ENCODE assay signal across 11 mouse cellular contexts in the genomic region with DNA sequence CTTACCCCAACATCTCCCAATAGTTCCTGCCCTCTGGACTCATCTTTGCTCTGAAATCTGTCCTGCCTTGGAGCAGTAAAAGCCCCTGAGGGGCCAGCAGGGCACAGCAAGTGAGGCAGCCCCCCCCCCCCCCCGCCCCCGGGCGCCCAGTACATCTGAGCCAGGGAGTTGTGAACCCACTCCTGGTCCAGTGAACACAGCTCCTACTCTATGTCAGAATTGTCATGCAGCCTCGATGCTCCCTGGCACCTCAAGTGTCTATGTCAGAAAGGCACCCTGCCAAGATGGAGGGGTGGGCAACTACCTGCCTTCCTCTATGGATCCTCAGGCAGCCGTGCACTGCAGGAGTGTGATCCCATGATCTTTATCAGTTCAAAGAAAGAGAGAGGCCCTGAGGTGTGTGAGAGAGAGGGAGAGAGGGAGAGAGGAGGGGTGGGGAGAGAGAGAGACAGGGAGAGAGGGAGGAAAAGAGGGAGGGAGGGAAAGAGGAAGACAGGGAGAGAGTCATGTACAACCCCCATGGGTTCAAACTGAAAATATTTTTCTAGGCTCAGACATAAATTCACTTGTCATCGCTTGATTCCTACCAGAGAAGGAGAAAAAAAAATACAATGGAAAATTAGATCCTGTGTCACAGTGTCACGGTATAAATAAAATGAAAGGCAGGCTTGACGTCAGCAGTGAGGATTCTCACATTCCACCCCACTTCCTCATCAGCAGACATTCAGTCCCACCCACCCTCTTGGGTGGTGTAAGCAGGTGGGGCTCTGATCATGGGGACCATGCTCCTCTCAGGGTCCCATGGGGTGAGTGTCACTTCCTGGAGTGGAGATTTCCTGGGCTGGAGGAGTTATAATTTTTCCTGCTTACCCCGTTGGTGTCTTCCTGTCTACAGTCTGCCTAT. TPM values are rescaled to one million over a fixed set of nuclear protein-coding genes. Genes with fewer than 3 reads are reported as not detected.
DNase-seq lines count a peak whose midpoint lies in the region; ATAC-seq and TF ChIP-seq lines count a peak whose summit lies in the region.
"Had no signal": no experiment of that assay in that cellular context is flagged by ENCODE, and none has a peak within 500 bp of the region (broad histone marks: within the 10 kb centered on the region; RNA-seq: fewer than 3 reads in every experiment).

No protein-coding gene starts in this region.

- no peak overlapping the region for H3K27ac ChIP-seq in midbrain, embryonic 11.5 days (ENCODE audit: low read depth, low read length)
- H3K27ac ChIP-seq in midbrain, embryonic 16.5 days (ENCODE audit: low read length): no peak overlapping the region
- H3K27ac ChIP-seq in kidney, postnatal 0 days: no peak overlapping the region; the same call in 1 of the 2 replicates
- H3K27ac ChIP-seq in stomach, postnatal 0 days (replicated peaks): no peak overlapping the region
- H3K27ac ChIP-seq: liver, embryonic 13.5 days had no signal

- TF ChIP-seq EP300 in stomach, postnatal 0 days (optimal IDR thresholded peaks at IDR 0.05): no peak

- ATAC-seq in midbrain, embryonic 11.5 days (ENCODE audit: low FRiP score): no peak
- ATAC-seq in midbrain, embryonic 16.5 days: no peak
- peak; percentile 68 for ATAC-seq in kidney, postnatal 0 days (replicated peaks; ENCODE audit: low FRiP score, low read depth)
- 0 out of 2 replicates have a peak, but pooled peaks have one; percentile 40 for ATAC-seq in stomach, postnatal 0 days (ENCODE audit: low FRiP score, low TSS enrichment)
- ATAC-seq in inflammation-experienced regulatory T-cells, adult 6 months: no peak
- ATAC-seq: Patski had no signal

- H3K36me3 ChIP-seq in midbrain, embryonic 11.5 days (ENCODE audit: control insufficient read depth, insufficient read depth, low read length): no peaks in the 10 kb centered on the region
- H3K36me3 ChIP-seq in midbrain, embryonic 16.5 days (ENCODE audit: control insufficient read depth, insufficient read depth, low read length): no peaks in the 10 kb centered on the region
- H3K36me3 ChIP-seq in kidney, postnatal 0 days (ENCODE audit: insufficient read depth, low read length): no peaks in the 10 kb centered on the region
- H3K36me3 ChIP-seq in stomach, postnatal 0 days (ENCODE audit: control insufficient read depth, insufficient read depth, low read length): no peaks in the 10 kb centered on the region
- H3K36me3 ChIP-seq: liver, embryonic 13.5 days had no signal

- H3K27me3 ChIP-seq in midbrain, embryonic 11.5 days (ENCODE audit: control insufficient read depth, insufficient read depth, low read length): no peaks in the 10 kb centered on the region
- H3K27me3 ChIP-seq in midbrain, embryonic 16.5 days (ENCODE audit: control insufficient read depth, insufficient read depth, low read depth, low read length): no peaks in the 10 kb centered on the region
- no peaks in the 10 kb centered on the region for H3K27me3 ChIP-seq in kidney, postnatal 0 days (ENCODE audit: insufficient read depth, low read length)
- H3K27me3 ChIP-seq in stomach, postnatal 0 days (ENCODE audit: control insufficient read depth, insufficient read depth, low read length): no peaks in the 10 kb centered on the region
- H3K27me3 ChIP-seq: liver, embryonic 13.5 days; Patski had no signal

- H3K9ac ChIP-seq in midbrain, embryonic 11.5 days (ENCODE audit: low read length): no peak overlapping the region
- H3K9ac ChIP-seq in midbrain, embryonic 16.5 days (ENCODE audit: low read depth, low read length): no peak overlapping the region
- H3K9ac ChIP-seq in kidney, postnatal 0 days (ENCODE audit: low read depth, low read length): no peak overlapping the region
- H3K9ac ChIP-seq in stomach, postnatal 0 days (ENCODE audit: low read length): no peak overlapping the region
- H3K9ac ChIP-seq: liver, embryonic 13.5 days had no signal

- H3K4me2 ChIP-seq in midbrain, embryonic 11.5 days: no peak overlapping the region
- H3K4me2 ChIP-seq in midbrain, embryonic 16.5 days (ENCODE audit: low read length): no peak overlapping the region
- no peak overlapping the region for H3K4me2 ChIP-seq in kidney, postnatal 0 days (ENCODE audit: low read length)
- no peak overlapping the region for H3K4me2 ChIP-seq in stomach, postnatal 0 days (replicated peaks; ENCODE audit: low read depth)
- H3K4me2 ChIP-seq: liver, embryonic 13.5 days had no signal

- H3K4me3 ChIP-seq in midbrain, embryonic 11.5 days (ENCODE audit: low read depth, low read length): no peak overlapping the region
- no peak overlapping the region for H3K4me3 ChIP-seq in midbrain, embryonic 16.5 days (ENCODE audit: low read depth, low read length)
- H3K4me3 ChIP-seq in kidney, postnatal 0 days (replicated peaks; ENCODE audit: low read depth, low read length): no peak overlapping the region
- H3K4me3 ChIP-seq in stomach, postnatal 0 days (ENCODE audit: low read depth, low read length): no peak overlapping the region
- H3K4me3 ChIP-seq: liver, embryonic 13.5 days had no signal

- H3K9me3 ChIP-seq in midbrain, embryonic 11.5 days (ENCODE audit: control insufficient read depth, low read length): no peaks in the 10 kb centered on the region
- no peaks in the 10 kb centered on the region for H3K9me3 ChIP-seq in midbrain, embryonic 16.5 days (replicated peaks; ENCODE audit: control insufficient read depth, low read length, poor library complexity, severe bottlenecking)
- no peaks in the 10 kb centered on the region for H3K9me3 ChIP-seq in kidney, postnatal 0 days (replicated peaks; ENCODE audit: low read length)
- H3K9me3 ChIP-seq in stomach, postnatal 0 days (ENCODE audit: control insufficient read depth, low read length): no peaks in the 10 kb centered on the region
- H3K9me3 ChIP-seq: liver, embryonic 13.5 days had no signal

- no peak for TF ChIP-seq CTCF in kidney, postnatal 0 days (IDR thresholded peaks at IDR 0.05; ENCODE audit: low read depth)
- TF ChIP-seq CTCF in stomach, postnatal 0 days (IDR thresholded peaks at IDR 0.05; ENCODE audit: low read depth): no peak

- DNase-seq in embryo, embryonic 11 days: peak; percentile 11
- no peak for DNase-seq in embryo, embryonic 10 days (ENCODE audit: low spot score)
- peak; percentile 12 for DNase-seq in midbrain, embryonic 11.5 days (ENCODE audit: low spot score, missing footprints)
- peak; percentile 70 for DNase-seq in kidney, postnatal 0 days (ENCODE audit: low spot score)
- DNase-seq in stomach, postnatal 0 days (ENCODE audit: low spot score): no peak
- no peak for DNase-seq in cerebellum, postnatal 14 days
- DNase-seq: liver, embryonic 13.5 days; thymus, adult 2 months had no signal

- WGBS in midbrain, embryonic 11.5 days: 77% methylated on average over 8 of the region's 9 CpGs
- WGBS in midbrain, embryonic 16.5 days: 58% methylated on average over 7 of the region's 9 CpGs
- WGBS in kidney, postnatal 0 days: 37% methylated on average over 9 of the region's 9 CpGs
- 60% methylated on average over 9 of the region's 9 CpGs for WGBS in stomach, postnatal 0 days

- H3K4me1 ChIP-seq in midbrain, embryonic 11.5 days (ENCODE audit: control insufficient read depth, insufficient read depth, low read length): no peaks in the 10 kb centered on the region
- H3K4me1 ChIP-seq in midbrain, embryonic 16.5 days (ENCODE audit: control insufficient read depth, insufficient read depth, low read length): no peaks in the 10 kb centered on the region
- peaks cover 9% of the 10 kb centered on the region for H3K4me1 ChIP-seq in kidney, postnatal 0 days (replicated peaks; ENCODE audit: insufficient read depth, low read length)
- H3K4me1 ChIP-seq in stomach, postnatal 0 days (replicated peaks; ENCODE audit: control insufficient read depth, insufficient read depth): no peaks in the 10 kb centered on the region
- H3K4me1 ChIP-seq: liver, embryonic 13.5 days had no signal

RNA-seq across cellular contexts. Expression of gene Pde8b, which starts 11.0 kb away (rescaled TPM):
- polyA plus RNA-seq in midbrain, embryonic 11.5 days (2014; fragmentation: Nextera tagmentation; extraction: Ambion mirVana): 1.9 and 2.3 TPM in 2 replicates
- polyA plus RNA-seq in midbrain, embryonic 16.5 days (2015; fragmentation: Nextera tagmentation; extraction: Ambion mirVana): 7.6 and 11.0 TPM in 2 replicates
- 12.1 and 13.8 TPM in 2 replicates for polyA plus RNA-seq in kidney, postnatal 0 days (2015; fragmentation: Nextera tagmentation; extraction: Ambion mirVana)
- polyA plus RNA-seq in stomach, postnatal 0 days (2015; fragmentation: Nextera tagmentation; extraction: Ambion mirVana): 2.5 and 3.8 TPM in 2 replicates
- 1 to 10 TPM in 2 of 3 experiments, under 1 TPM in 1; 0.29 to 1.6 (median 1.5) TPM for polyA plus RNA-seq in inflammation-experienced regulatory T-cells, adult 6 months (2017; shearing (Covaris generic))

Comparison
In these comparisons a context has a peak if more than half of its experiments do, and no peak if none do; other contexts are left out.
1. DNase-seq: peak in embryo, embryonic 11 days (single experiment), midbrain, embryonic 11.5 days (single experiment) and kidney, postnatal 0 days (single experiment); none in embryo, embryonic 10 days (single experiment), stomach, postnatal 0 days (single experiment) and cerebellum, postnatal 14 days (0 of 2).
2. ATAC-seq: peak in kidney, postnatal 0 days (single experiment) and stomach, postnatal 0 days (single experiment); none in midbrain, embryonic 11.5 days (single experiment), midbrain, embryonic 16.5 days (single experiment) and inflammation-experienced regulatory T-cells, adult 6 months (single experiment).